Mouse (Mus musculus): ENCODE measurements at regions not wholly inside any gene's neighbourhood (a gene's known extent, or its start where the extent isn't known, plus 50 kb on each side); places are given as distances from the start of the nearest gene placed in this dataset.

- TF ChIP-seq CTCF (IDR thresholded peaks at IDR 0.05; ENCODE audit: low read depth) (no peak), EP300 (optimal IDR thresholded peaks at IDR 0.05) (no peak)
These were observed 248.0 kb downstream of the Tcerg1l start for GRCm38 (mm10) chr7:138149496-138149895.

All from stomach, postnatal 0 days (tissue).